Mouse (Mus musculus): ENCODE results near the gene Umps. TPM values are rescaled to one million over a fixed set of nuclear protein-coding genes. Genes with fewer than 3 reads are reported as not detected.

Gene Umps
- 1.7 and 2.4 TPM in 2 replicates for polyA plus RNA-seq (2012; rRNA removed)

- Histone ChIP-seq H3K27ac (ENCODE audit: insufficient read depth, low read depth, low read length) (no peak within 1 kb of the TSS; the same call in 1 of the 2 replicates), H3K4me3 (ENCODE audit: low read depth, low read length) (peak within 1 kb of the TSS; percentile 96), H3K36me3 (ENCODE audit: control insufficient read depth, insufficient read depth, low read length) (peaks cover 4% of the 10 kb centered on the region), H3K27me3 (ENCODE audit: control insufficient read depth, insufficient read depth, low read length) (no peaks in the 10 kb centered on the region), H3K4me1 (ENCODE audit: control insufficient read depth, insufficient read depth, insufficient read length, low read length) (peaks cover 4% of the 10 kb centered on the region; the same call in 1 of the 2 replicates)
- under 1% methylated on average over 44 of the region's 44 CpGs for WGBS
- peak; percentile 25; the same call in 1 of the 2 replicates for TF ChIP-seq POLR2A (IDR thresholded peaks at IDR 0.05; ENCODE audit: low read depth, low read length)
- TF ChIP-seq CTCF (IDR thresholded peaks at IDR 0.05; ENCODE audit: extremely low read depth, insufficient read length, insufficient replicate concordance, low read depth, low read length) = no peak
Measured at GRCm38 (mm10) chr16:33966538-33967282, at the start of gene Umps. Umps (minus strand) TSS chr16:33967038.

- WGBS = 87% methylated on average over 20 of the region's 20 CpGs
- Histone ChIP-seq H3K27me3 (ENCODE audit: control insufficient read depth, insufficient read depth, low read length) (no peaks in the 10 kb centered on the region), H3K4me1 (ENCODE audit: control insufficient read depth, insufficient read depth, insufficient read length, low read length) (peaks cover 2% of the 10 kb centered on the region; the same call in 1 of the 2 replicates), H3K36me3 (ENCODE audit: control insufficient read depth, insufficient read depth, low read length) (peaks cover 30% of the 10 kb centered on the region), H3K27ac (ENCODE audit: insufficient read depth, low read depth, low read length) (no peak overlapping the region), H3K4me3 (ENCODE audit: low read depth, low read length) (no peak overlapping the region)
- TF ChIP-seq CTCF (IDR thresholded peaks at IDR 0.05; ENCODE audit: extremely low read depth, insufficient read length, insufficient replicate concordance, low read depth, low read length) (no peak), POLR2A (IDR thresholded peaks at IDR 0.05; ENCODE audit: low read depth, low read length) (no peak)
Measured at GRCm38 (mm10) chr16:34011991-34012845, 45.4 kb upstream of the Umps start.

GRCm38 (mm10) chr16:34009567-34009966 lies 42.7 kb upstream of the Umps start:
- no peak overlapping the region for H3K4me3 ChIP-seq (ENCODE audit: low read depth, low read length)
- H3K27ac ChIP-seq (ENCODE audit: insufficient read depth, low read depth, low read length) = no peak overlapping the region
- no peaks in the 10 kb centered on the region for H3K27me3 ChIP-seq (ENCODE audit: control insufficient read depth, insufficient read depth, low read length)
- WGBS = 94% methylated on average over 2 of the region's 2 CpGs
- no peak for TF ChIP-seq POLR2A (IDR thresholded peaks at IDR 0.05; ENCODE audit: low read depth, low read length)
- no peak for TF ChIP-seq CTCF (IDR thresholded peaks at IDR 0.05; ENCODE audit: extremely low read depth, insufficient read length, insufficient replicate concordance, low read depth, low read length)
- peaks cover 23% of the 10 kb centered on the region for H3K36me3 ChIP-seq (ENCODE audit: control insufficient read depth, insufficient read depth, low read length)
- H3K4me1 ChIP-seq (ENCODE audit: control insufficient read depth, insufficient read depth, insufficient read length, low read length) = peaks cover 2% of the 10 kb centered on the region; the same call in 1 of the 2 replicates

GRCm38 (mm10) chr16:34005986-34006385 lies 39.1 kb upstream of the Umps start:
- Histone ChIP-seq H3K27ac (ENCODE audit: insufficient read depth, low read depth, low read length) (no peak overlapping the region), H3K36me3 (ENCODE audit: control insufficient read depth, insufficient read depth, low read length) (peaks cover 7% of the 10 kb centered on the region; the same call in 1 of the 2 replicates), H3K4me3 (ENCODE audit: low read depth, low read length) (no peak overlapping the region), H3K4me1 (ENCODE audit: control insufficient read depth, insufficient read depth, insufficient read length, low read length) (peaks cover 9% of the 10 kb centered on the region; the same call in 1 of the 2 replicates), H3K27me3 (ENCODE audit: control insufficient read depth, insufficient read depth, low read length) (no peaks in the 10 kb centered on the region)
- WGBS = 91% methylated on average over 3 of the region's 3 CpGs
- no peak for TF ChIP-seq POLR2A (IDR thresholded peaks at IDR 0.05; ENCODE audit: low read depth, low read length)
- no peak for TF ChIP-seq CTCF (IDR thresholded peaks at IDR 0.05; ENCODE audit: extremely low read depth, insufficient read length, insufficient replicate concordance, low read depth, low read length)

GRCm38 (mm10) chr16:34004128-34004578 lies 37.3 kb upstream of the Umps start:
- WGBS = 48% methylated on average over 4 of the region's 4 CpGs
- Histone ChIP-seq H3K4me3 (ENCODE audit: low read depth, low read length) (no peak overlapping the region), H3K27ac (ENCODE audit: insufficient read depth, low read depth, low read length) (no peak overlapping the region), H3K4me1 (ENCODE audit: control insufficient read depth, insufficient read depth, insufficient read length, low read length) (peaks cover 9% of the 10 kb centered on the region; the same call in 1 of the 2 replicates), H3K36me3 (ENCODE audit: control insufficient read depth, insufficient read depth, low read length) (no peaks in the 10 kb centered on the region), H3K27me3 (ENCODE audit: control insufficient read depth, insufficient read depth, low read length) (no peaks in the 10 kb centered on the region)
- no peak for TF ChIP-seq POLR2A (IDR thresholded peaks at IDR 0.05; ENCODE audit: low read depth, low read length)
- no peak for TF ChIP-seq CTCF (IDR thresholded peaks at IDR 0.05; ENCODE audit: extremely low read depth, insufficient read length, insufficient replicate concordance, low read depth, low read length)

- WGBS = 72% methylated on average over 10 of the region's 10 CpGs
- TF ChIP-seq POLR2A (IDR thresholded peaks at IDR 0.05; ENCODE audit: low read depth, low read length) (no peak), CTCF (IDR thresholded peaks at IDR 0.05; ENCODE audit: extremely low read depth, insufficient read length, insufficient replicate concordance, low read depth, low read length) (no peak)
- H3K4me1 ChIP-seq (ENCODE audit: control insufficient read depth, insufficient read depth, insufficient read length, low read length) = peaks cover 9% of the 10 kb centered on the region; the same call in 1 of the 2 replicates
- H3K36me3 ChIP-seq (ENCODE audit: control insufficient read depth, insufficient read depth, low read length) = no peaks in the 10 kb centered on the region
- H3K4me3 ChIP-seq (ENCODE audit: low read depth, low read length) = no peak overlapping the region
- no peaks in the 10 kb centered on the region for H3K27me3 ChIP-seq (ENCODE audit: control insufficient read depth, insufficient read depth, low read length)
- H3K27ac ChIP-seq (ENCODE audit: insufficient read depth, low read depth, low read length) = no peak overlapping the region
Measured at GRCm38 (mm10) chr16:34003566-34004127, 36.8 kb upstream of the Umps start.

Measured in small intestine, adult 2 months (tissue).